Mouse (Mus musculus): ENCODE results near the gene Ptprn2. TPM values are rescaled to one million over a fixed set of nuclear protein-coding genes. Genes with fewer than 3 reads are reported as not detected.

Gene Ptprn2
- 38.2 and 41.1 TPM in 2 replicates for polyA plus RNA-seq (2012; rRNA removed)

GRCm38 (mm10) chr12:116485591-116486403, at the start of gene Ptprn2:
Ptprn2 (plus strand) TSS chr12:116485720.

Other genes starting within 250 kb of the Ptprn2 start
- 1.4 and 2.3 TPM in 2 replicates for gene Wdr60, start 222.7 kb upstream of the Ptprn2 start, polyA plus RNA-seq (2012; rRNA removed)
- gene Gm11027, start 210.3 kb upstream of the Ptprn2 start, polyA plus RNA-seq (2012; rRNA removed), result not detected in 2 replicates
- gene Esyt2, start 204.5 kb upstream of the Ptprn2 start, polyA plus RNA-seq (2012; rRNA removed), result 5.7 and 5.8 TPM in 2 replicates
- gene Ncapg2, start 80.3 kb upstream of the Ptprn2 start, polyA plus RNA-seq (2012; rRNA removed), result 0.37 and 0.38 TPM in 2 replicates

Measured in stomach, adult 2 months (tissue).